Mouse (Mus musculus): Measurements from ENCODE around the gene 4922502D21Rik.

DNA sequence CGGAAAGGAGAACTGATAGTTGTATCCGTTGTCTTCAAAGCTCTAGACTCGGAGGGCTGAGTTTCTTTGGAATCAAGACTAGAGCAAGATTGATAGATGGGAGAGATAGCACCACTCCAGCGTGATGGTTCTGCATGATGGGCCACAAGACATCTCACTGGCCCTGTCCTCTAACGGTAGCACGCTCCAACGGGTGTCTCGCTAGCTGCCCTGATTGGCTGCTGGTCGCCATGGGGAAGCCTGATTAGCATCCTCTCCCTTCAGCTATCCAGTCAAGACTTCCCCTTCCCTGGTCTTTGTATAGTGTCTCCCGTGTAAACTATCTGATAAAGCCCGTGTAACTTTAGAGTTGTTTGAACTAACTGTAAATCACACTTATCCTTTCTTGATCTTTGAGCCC lies at the start of gene 4922502D21Rik:
- no peak for TF ChIP-seq CTCF (IDR thresholded peaks at IDR 0.05; ENCODE audit: low read depth)
- TF ChIP-seq EP300 (IDR thresholded peaks at IDR 0.05; ENCODE audit: low read depth), result no peak
